Mouse (Mus musculus) frontal cortex, adult 2 months (tissue): ENCODE measurements around the gene Ccdc13. TPM values are rescaled to one million over a fixed set of nuclear protein-coding genes. Genes with fewer than 3 reads are reported as not detected.

Experiments
- DNase-seq, 2 experiments: peaks; one replicate each; pipeline ENCODE4 v3.0.0; 2022; ENCODE audit warnings: low spot score in 1 of 2; ENCODE audit errors: extremely low spot score in 1 of 2
- polyA plus RNA-seq: library from polyadenylated mRNA; depleted of rRNA; stranded (reverse); fragments of >200 nt; gene quantifications from 2 replicates; pipeline ENCODE4 v1.2.3, GENCODE M21; 2012; rRNA removed

Ccdc13 gene
- 12.1 and 12.6 TPM in 2 replicates for polyA plus RNA-seq

DNA sequence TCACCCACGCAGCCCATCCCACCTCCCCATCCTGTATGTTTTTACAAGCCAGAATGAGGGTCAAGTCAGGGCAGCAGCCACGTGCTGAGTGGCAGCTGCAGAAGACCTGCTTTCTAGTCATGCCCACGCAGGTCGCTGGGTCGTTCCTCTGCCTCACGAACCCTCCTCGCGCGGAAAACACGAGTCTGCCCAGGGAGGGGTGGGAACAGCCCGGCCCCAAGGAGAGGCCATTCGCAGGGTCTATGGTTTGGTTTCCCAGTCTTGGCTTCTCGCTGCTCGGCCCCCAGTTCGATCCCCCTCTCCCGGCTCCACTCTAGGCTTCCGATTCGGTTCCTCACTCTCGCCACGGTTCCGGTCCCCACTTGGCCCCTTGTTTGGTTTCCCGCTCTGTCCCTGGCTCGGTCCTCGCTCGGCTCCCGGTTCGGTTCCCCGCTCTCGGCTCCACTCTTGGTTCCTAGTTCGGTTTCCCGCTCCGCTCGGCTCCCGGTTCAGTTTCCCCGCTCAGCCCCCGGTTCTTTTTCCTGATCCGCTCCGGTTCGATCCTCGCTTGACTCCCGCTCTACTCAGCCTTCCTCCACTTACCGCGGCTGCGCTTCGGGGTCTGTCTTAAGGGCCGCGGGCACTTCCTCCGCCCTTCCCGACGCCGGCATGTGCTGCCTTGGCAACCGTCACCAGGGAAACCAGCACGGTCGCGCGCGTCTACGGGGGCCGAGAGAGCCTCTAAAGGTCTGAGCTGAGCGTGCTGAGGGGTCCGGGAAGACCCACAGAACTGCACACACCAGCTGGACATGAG lies at the start of gene Ccdc13:
Gene Ccdc13, minus strand, starts transcription at position 633 of the 793 bp plus-strand sequence.
- peak; percentile 69 to 90 for DNase-seq

DNA sequence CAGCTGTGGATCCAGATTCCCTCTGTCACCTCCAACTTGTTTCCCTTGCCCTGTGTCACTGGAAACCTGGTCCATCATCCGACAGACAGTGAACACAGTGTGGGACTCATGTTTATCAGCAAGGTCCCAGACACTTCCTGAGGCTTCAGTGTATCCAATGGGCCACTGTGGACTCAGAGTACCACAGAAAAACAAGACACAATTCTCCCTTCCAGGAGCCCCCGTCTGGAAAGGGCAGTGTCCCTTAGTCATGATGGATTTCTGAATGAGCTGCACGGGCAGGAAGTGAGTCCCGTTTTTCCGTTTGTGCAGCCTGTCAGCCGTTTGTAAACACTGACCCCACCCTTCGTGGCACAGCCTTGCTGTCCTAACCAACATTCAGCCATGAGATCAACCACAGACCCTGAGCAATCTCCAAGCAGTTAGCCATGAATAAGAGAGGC lies 42.8 kb upstream of the Ccdc13 start:
- DNase-seq: no peak

GRCm38 (mm10) chr9:121881301-121881700 lies 42.0 kb upstream of the Ccdc13 start:
- DNase-seq: peak in 1 of 2 experiments; percentile 45

DNA sequence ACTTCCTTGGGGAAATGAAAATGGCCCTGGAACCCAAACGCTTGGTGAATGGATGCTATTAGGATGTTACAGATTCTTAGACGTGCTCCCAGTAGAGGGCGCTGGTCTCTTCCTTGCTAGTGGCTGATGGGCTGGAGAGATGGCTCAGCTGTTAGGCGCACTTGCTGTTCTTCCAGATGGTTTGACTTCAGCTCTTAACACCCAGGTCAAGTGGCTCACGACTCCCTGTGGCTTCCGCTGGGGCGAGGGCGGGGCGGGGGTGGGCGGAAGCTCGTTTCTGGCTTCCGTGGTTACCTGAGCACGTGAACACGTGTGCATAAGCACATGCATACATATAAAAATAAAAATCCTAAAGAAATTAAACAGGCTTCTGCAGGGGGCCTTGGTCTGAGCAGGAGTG lies 41.6 kb upstream of the Ccdc13 start:
- peak; percentile 53 to 83 for DNase-seq

GRCm38 (mm10) chr9:121877052-121877740 lies 37.9 kb upstream of the Ccdc13 start:
- DNase-seq: peak in 1 of 2 experiments; percentile 90

- DNase-seq: no peak
Measured at GRCm38 (mm10) chr9:121873578-121873977, 34.3 kb upstream of the Ccdc13 start.

- DNase-seq: no peak
Measured at GRCm38 (mm10) chr9:121872062-121872683, 32.9 kb upstream of the Ccdc13 start.

GRCm38 (mm10) chr9:121869973-121870515 lies 30.8 kb upstream of the Ccdc13 start:
- DNase-seq: no peak

DNA sequence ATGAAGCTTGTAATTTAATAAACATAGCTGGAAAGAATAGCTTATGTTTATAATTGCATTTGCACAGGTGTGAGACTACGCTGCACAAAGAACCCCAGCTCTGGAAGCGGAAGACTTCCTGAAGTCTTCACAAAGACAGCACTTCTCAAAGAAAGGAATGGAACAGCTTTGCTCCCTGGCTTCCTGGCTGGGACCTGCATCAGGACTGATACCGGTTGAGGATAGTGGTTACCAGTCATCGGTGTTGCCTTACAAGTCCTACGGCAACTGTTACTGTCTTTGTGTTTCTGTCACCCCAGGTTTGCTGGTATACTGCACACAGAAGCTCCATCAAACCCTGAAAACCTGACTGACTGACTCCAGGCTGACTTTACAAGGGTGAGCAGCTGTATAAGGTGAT lies 30.2 kb upstream of the Ccdc13 start:
- no peak for DNase-seq

GRCm38 (mm10) chr9:121868236-121868635 lies 29.0 kb upstream of the Ccdc13 start:
- DNase-seq: no peak

GRCm38 (mm10) chr9:121867632-121868031 lies 28.4 kb upstream of the Ccdc13 start:
- DNase-seq: no peak

DNA sequence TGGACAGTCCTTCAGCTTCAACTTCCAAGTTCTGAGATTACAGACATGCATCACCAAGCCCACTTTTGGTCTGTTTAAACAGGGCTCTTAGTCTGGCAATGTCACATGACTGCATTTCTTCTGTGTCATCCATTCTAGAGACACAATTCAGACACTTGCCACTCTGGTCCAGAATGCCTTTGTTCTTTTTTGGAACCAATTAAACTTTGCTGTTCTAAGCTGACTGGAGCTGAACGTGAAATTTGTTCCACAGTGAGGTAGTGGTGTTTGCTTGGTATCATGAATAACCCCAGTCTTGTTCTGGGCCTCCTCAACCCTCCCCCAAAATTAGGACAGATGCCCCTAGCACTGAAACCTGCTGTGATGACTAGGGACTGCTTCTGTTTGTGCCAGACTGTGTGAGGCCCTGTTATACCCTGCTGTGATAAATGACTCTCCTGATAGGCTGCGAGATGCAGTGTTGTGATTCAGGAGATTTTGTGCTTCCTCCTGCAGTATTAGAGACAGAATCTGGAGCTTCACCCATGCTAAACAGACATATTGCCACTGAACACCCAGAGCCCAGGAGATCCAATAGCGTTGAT lies 26.3 kb upstream of the Ccdc13 start:
- no peak for DNase-seq

DNA sequence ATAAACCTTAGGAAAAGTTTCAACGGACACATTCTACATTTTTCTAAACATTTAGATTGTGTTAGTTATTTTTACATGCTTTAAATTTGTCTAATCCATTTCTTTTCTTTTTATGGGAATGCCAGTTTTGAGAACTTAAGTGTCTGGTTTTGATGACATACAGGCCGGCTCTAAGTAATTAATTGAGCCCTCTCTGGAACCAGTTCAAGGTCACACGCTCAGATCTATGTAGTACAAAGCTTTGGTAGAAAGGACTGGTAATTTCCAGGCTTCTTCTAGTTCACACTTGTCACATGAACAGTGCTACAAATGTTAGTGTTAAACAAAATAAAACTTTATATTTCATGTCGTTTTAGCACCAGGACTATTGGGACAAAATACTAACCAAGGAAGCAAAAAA lies 25.6 kb upstream of the Ccdc13 start:
- no peak for DNase-seq

GRCm38 (mm10) chr9:121860921-121861320 lies 21.7 kb upstream of the Ccdc13 start:
- no peak for DNase-seq

GRCm38 (mm10) chr9:121859345-121859744 lies 20.1 kb upstream of the Ccdc13 start:
- DNase-seq: no peak

DNA sequence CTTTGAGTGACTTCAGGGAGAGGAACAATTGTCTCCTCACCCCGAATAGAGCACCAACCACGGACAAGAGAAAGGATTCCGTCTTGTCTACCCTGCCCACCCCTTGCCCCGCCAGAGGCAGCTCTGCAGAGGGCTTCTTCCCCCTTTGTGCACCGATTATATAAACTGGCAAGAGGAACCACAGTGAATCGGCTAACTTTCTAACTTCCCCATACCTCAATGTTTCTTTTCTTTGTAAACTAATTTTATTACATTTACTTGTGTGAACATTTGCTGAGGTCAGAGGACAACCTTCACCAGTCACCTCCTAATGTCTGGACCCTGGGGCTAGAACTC lies 18.9 kb upstream of the Ccdc13 start, which contains the start of gene Higd1a:
Gene Higd1a, minus strand, starts transcription at position 210 of the 336 bp plus-strand sequence.
- DNase-seq: no peak

DNA sequence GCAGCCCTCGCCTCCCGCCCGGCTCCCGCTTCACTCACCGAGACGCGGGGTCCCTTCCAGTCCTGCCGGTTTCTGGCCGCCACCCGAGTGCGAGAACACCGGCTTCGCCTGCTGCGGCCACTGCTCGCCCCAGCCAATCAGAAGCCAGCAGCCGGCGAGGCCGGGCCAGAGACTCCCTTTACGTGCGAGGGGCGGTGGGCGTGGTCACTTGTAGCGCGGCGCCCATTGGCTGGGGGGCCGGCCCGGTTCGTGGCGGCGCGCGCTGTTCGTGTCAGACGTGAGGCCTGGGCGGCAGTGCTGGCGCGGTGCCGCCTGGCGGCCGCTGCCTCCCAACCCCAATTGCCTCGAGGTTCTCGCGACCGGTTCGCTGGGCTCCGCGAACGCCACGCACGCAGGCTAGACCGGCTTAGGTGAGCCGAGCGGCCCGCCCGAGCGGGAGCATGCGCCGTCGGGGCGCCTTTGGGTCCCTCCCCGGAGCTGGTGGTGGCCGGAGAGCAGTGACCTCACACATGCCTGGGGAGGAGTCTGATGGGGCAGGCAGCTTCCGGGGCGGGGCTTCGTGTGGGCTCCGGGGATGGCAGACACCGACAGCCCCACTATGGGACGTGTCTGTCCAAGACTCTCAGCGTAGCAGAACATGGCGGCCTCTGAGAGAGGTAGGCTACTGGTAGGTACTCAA lies 18.4 kb upstream of the Ccdc13 start:
- DNase-seq: peak; percentile 94 to 97

DNA sequence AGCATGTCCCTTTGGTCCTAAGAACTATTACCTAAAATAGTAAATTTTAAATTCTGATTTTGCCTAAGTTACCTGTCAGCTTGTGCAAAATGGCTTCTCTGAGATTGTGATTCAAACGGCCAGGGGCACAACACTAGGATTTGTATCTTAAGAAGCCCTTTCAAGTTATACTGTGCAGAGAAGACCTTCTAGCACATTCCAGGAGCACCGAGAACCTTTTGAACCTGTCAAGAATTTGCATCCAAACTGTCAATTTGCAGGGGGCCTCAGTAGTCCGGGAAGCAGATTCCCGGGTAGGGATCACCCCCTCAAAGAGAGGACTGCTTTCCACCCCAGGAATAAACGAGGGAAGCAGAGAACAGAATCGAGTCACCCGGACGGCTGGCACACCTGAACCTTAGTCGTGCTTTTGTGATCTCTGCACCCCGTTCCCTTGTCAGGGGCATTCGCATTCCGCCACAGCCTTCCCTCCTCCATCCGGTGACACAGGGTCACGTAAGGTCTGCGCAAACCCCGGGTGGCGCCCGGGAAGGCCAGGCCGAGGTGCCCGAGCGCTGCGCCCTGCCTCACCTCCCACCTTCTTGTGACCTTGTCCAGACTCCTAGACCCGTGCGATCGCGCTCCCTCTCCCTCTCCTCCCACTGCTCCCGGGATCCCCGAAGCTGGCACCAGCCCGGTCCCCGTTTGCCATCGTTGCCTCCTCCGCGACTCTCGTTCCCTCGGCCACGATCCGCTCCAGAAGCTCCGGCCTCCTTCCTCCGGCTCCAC lies 17.6 kb upstream of the Ccdc13 start:
- DNase-seq: no peak

DNA sequence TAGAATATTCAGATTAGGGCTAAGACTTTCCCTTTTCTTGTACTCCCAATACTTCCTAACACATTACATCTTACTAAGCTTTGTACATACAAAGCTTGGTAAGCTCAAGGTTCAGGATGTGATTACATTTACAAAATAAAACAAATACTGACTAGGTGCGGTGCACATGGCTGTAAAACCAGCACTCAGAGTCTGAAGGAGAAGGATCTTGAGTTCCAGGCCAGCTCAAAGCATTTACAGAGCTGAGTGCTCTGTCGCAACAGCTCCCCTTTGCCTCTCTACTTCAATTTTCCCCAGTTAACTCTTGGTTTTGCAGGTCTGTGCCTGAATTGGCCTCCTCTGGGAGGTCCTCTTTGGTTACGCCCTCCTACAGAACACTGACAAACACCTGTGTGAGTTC lies 15.0 kb upstream of the Ccdc13 start:
- DNase-seq: no peak
